ENCODE assay signal across 8 mouse cellular contexts in the genomic region with DNA sequence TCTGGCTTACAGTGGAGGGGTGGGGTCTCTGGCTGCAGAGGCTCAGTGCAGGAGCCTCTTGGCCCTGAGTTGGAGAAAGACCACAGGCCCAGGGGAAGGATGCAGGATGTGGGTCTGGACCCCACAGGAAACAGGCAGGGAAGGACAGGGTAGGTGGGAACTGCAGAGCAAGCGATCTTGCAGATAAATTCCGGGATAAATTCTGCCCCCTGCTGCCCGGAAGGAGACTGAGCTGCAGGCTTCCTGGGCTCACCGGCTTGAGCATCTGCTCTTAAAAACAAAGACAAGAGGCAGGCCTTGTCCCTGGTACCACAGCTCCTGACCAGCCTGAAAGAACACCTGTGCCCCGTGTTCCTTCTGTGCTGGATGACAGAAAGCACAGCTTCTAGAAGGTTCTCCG.
A peak's percentile ranks its signal among the peaks of the same experiment; 100 is the strongest.
DNase-seq lines count a peak whose midpoint lies in the region; ATAC-seq and TF ChIP-seq lines count a peak whose summit lies in the region.

No protein-coding gene starts in this region.

- no peak overlapping the region for H3K27ac ChIP-seq in intestine, postnatal 0 days (ENCODE audit: low read depth, low read length)
- no peak overlapping the region for H3K27ac ChIP-seq in intestine, embryonic 16.5 days (ENCODE audit: low read length)

- no peak overlapping the region for H3K4me2 ChIP-seq in intestine, postnatal 0 days (replicated peaks; ENCODE audit: low read depth)
- no peak overlapping the region for H3K4me2 ChIP-seq in intestine, embryonic 16.5 days (ENCODE audit: low read depth, low read length)

- no peak overlapping the region for H3K9ac ChIP-seq in intestine, postnatal 0 days (ENCODE audit: low read depth, low read length)
- H3K9ac ChIP-seq in intestine, embryonic 16.5 days (ENCODE audit: low read depth, low read length) = no peak overlapping the region

- H3K27me3 ChIP-seq in intestine, postnatal 0 days (replicated peaks; ENCODE audit: control insufficient read depth, insufficient read depth, low read length) = no peaks in the 10 kb centered on the region
- H3K27me3 ChIP-seq in intestine, embryonic 16.5 days (replicated peaks; ENCODE audit: control insufficient read depth, insufficient read depth, low read length) = no peaks in the 10 kb centered on the region

- DNase-seq in cerebellum, postnatal 10 days = peak; percentile 68 to 70
- peak; percentile 43 for DNase-seq in forelimb bud, embryonic 11.5 days (ENCODE audit: low read depth, low spot score)
- peak; percentile 26 for DNase-seq in layer of hippocampus, adult 9-11 months
- DNase-seq in right cerebral cortex, postnatal 10 days (ENCODE audit: low spot score in 2 of 2) = peak; percentile 66 to 74
- no peak for DNase-seq in ovary, postnatal 36 days (ENCODE audit: low spot score)
- no peak for DNase-seq in spleen, postnatal 4 days (ENCODE audit: low spot score in 2 of 2)

- H3K4me3 ChIP-seq in intestine, postnatal 0 days (ENCODE audit: low read depth, low read length) = no peak overlapping the region
- no peak overlapping the region for H3K4me3 ChIP-seq in intestine, embryonic 16.5 days (ENCODE audit: low read length)

- H3K36me3 ChIP-seq in intestine, postnatal 0 days (ENCODE audit: control insufficient read depth, insufficient read depth) = no peaks in the 10 kb centered on the region
- H3K36me3 ChIP-seq in intestine, embryonic 16.5 days (ENCODE audit: control insufficient read depth, insufficient read depth, low read length) = no peaks in the 10 kb centered on the region

- H3K4me1 ChIP-seq in intestine, postnatal 0 days (replicated peaks; ENCODE audit: control insufficient read depth, insufficient read depth, low read length) = no peaks in the 10 kb centered on the region
- H3K4me1 ChIP-seq in intestine, embryonic 16.5 days (ENCODE audit: control insufficient read depth, insufficient read depth, low read length) = 0 out of 2 replicates have a peak, but pooled peaks cover 2% of the 10 kb centered on the region

- 16% methylated on average over 6 of the region's 6 CpGs for WGBS in intestine, postnatal 0 days
- 19% methylated on average over 6 of the region's 6 CpGs for WGBS in intestine, embryonic 16.5 days

- no peak for ATAC-seq in intestine, postnatal 0 days
- no peak for ATAC-seq in intestine, embryonic 16.5 days

- 0 out of 2 replicates have a peak, but pooled peaks cover 2% of the 10 kb centered on the region for H3K9me3 ChIP-seq in intestine, postnatal 0 days (ENCODE audit: control insufficient read depth)
- no peaks in the 10 kb centered on the region; the same call in 1 of the 2 replicates for H3K9me3 ChIP-seq in intestine, embryonic 16.5 days (ENCODE audit: control insufficient read depth, low read length)

- TF ChIP-seq CTCF in intestine, postnatal 0 days (IDR thresholded peaks at IDR 0.05; ENCODE audit: low read depth) = peak; percentile 61

Comparison
In these comparisons a context has a peak if more than half of its experiments do, and no peak if none do; other contexts are left out.
1. DNase-seq: peak in cerebellum, postnatal 10 days (2 of 2), forelimb bud, embryonic 11.5 days (single experiment), layer of hippocampus, adult 9-11 months (single experiment) and right cerebral cortex, postnatal 10 days (2 of 2); none in ovary, postnatal 36 days (single experiment) and spleen, postnatal 4 days (0 of 2).